Mouse (Mus musculus) cerebellum, adult 2 months (tissue): ENCODE results near the gene Il16.

Source experiments
- CTCF ChIP-seq: fragments of 200-500 bp; IDR thresholded peaks from 2 replicates; pipeline ENCODE4 v1.5.1; 2011; ENCODE audit warnings: low read depth, mild to moderate bottlenecking, control low read depth, low read length, moderate library complexity, borderline replicate concordance; ENCODE audit not compliant: insufficient read depth
- POLR2A ChIP-seq: fragments of 200-500 bp; IDR thresholded peaks from 2 replicates; pipeline ENCODE4 v1.6.1; 2011; ENCODE audit warnings: low read length, control low read depth, borderline replicate concordance; ENCODE audit not compliant: insufficient read depth

- TF ChIP-seq CTCF = no peak
- no peak for TF ChIP-seq POLR2A
These were observed 25.3 kb downstream of the Il16 start for GRCm38 (mm10) chr7:83720231-83720630.
